Mouse (Mus musculus): ENCODE data around the gene Pde9a. TPM values are rescaled to one million over a fixed set of nuclear protein-coding genes. Genes with fewer than 3 reads are reported as not detected.

Gene Pde9a
- polyA plus RNA-seq, 1 experiment from 2014 or later: 32.5 TPM

DNA sequence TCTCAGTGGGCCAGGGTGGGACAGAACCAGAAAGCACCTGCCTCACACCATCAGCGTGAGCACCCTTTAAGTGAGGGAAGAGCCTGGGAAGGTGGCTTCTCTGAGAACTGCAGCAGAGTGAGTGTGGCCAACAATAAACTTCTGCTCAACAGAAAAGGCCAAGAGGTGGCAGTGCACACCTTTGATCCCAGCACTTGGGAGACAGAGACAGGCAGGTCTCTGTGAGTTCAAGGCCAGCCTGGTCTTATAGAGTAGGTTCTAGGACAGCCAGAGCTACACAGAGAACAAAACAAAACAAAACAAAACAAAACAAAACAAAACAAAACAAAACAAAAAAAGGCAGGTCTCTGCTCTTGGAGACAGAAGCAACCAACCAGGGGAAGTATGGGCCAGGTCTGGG, 36.4 kb downstream of the Pde9a start:
- Histone ChIP-seq H3K9ac (no peak overlapping the region), H3K4me1 (peaks cover 25% of the 10 kb centered on the region), H3K4me2 (replicated peaks) (no peak overlapping the region), H3K9me3 (no peaks in the 10 kb centered on the region), H3K27me3 (no peaks in the 10 kb centered on the region), H3K27ac (no peak overlapping the region), H3K36me3 (peaks cover 38% of the 10 kb centered on the region), H3K4me3 (no peak overlapping the region)
- ATAC-seq (ENCODE audit: low FRiP score, low read depth): no peak
- 85% methylated on average over 1 of the region's 1 CpGs for WGBS

DNA sequence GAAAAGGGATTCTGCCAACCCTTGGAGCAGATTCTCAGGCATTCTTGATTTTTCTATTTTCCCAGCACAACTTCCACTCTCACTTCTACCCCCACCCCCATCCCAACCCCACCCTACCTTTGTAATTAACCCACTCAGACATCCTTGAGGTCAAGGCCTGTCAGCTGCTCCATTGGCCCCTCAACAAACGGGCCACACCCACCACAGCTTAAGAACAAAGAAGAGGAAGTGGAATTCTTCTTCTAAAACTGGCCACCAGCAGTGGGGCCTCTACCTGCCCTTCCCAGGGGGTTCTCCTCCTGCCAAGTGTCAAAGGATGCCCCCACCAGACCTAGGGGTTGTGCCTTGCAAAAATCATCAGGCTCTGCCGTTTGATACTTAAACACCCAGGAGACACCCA, 37.0 kb downstream of the Pde9a start:
- Histone ChIP-seq H3K9ac (no peak overlapping the region), H3K4me3 (no peak overlapping the region), H3K4me2 (replicated peaks) (no peak overlapping the region), H3K4me1 (peaks cover 32% of the 10 kb centered on the region), H3K27me3 (no peaks in the 10 kb centered on the region), H3K36me3 (peaks cover 36% of the 10 kb centered on the region), H3K9me3 (no peaks in the 10 kb centered on the region), H3K27ac (no peak overlapping the region)
- no peak for ATAC-seq (ENCODE audit: low FRiP score, low read depth)
- 26% methylated on average over 2 of the region's 2 CpGs for WGBS

DNA sequence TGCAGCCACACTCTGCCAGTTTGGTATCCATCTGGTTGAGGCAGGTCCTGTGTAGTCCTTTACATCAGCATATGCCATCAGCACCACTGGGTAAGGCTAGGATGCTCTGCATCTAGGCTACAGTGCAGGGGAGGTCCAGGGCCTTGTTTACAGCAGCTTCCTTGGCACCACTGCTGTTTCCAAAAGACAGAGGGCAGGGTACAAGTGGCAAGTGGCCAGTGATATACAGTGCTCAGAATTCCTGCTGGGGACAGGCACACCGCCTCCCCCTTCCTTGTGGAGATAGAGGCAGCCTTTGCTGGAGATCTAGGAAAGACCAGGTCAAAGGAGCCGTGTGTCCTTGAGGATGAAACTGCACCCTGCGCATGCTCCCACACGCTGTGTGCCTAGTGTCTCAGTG, 38.3 kb downstream of the Pde9a start:
- H3K27ac ChIP-seq: no peak overlapping the region
- H3K4me1 ChIP-seq: peaks cover 32% of the 10 kb centered on the region
- H3K36me3 ChIP-seq: peaks cover 39% of the 10 kb centered on the region
- H3K9me3 ChIP-seq: peaks cover 2% of the 10 kb centered on the region
- ATAC-seq (ENCODE audit: low FRiP score, low read depth): no peak
- no peak overlapping the region for H3K4me2 ChIP-seq (replicated peaks)
- no peak overlapping the region for H3K4me3 ChIP-seq
- H3K9ac ChIP-seq: no peak overlapping the region
- no peaks in the 10 kb centered on the region for H3K27me3 ChIP-seq
- 86% methylated on average over 4 of the region's 4 CpGs for WGBS

- peaks cover 31% of the 10 kb centered on the region for H3K4me1 ChIP-seq
- H3K4me2 ChIP-seq (replicated peaks): no peak overlapping the region
- H3K9ac ChIP-seq: no peak overlapping the region
- 63% methylated on average over 8 of the region's 8 CpGs for WGBS
- ATAC-seq (ENCODE audit: low FRiP score, low read depth): no peak
- H3K9me3 ChIP-seq: peaks cover 5% of the 10 kb centered on the region
- H3K27ac ChIP-seq: no peak overlapping the region
- H3K4me3 ChIP-seq: no peak overlapping the region
- H3K36me3 ChIP-seq: peaks cover 43% of the 10 kb centered on the region
- no peaks in the 10 kb centered on the region for H3K27me3 ChIP-seq
These were observed 38.8 kb downstream of the Pde9a start for GRCm38 (mm10) chr17:31424798-31425197.

DNA sequence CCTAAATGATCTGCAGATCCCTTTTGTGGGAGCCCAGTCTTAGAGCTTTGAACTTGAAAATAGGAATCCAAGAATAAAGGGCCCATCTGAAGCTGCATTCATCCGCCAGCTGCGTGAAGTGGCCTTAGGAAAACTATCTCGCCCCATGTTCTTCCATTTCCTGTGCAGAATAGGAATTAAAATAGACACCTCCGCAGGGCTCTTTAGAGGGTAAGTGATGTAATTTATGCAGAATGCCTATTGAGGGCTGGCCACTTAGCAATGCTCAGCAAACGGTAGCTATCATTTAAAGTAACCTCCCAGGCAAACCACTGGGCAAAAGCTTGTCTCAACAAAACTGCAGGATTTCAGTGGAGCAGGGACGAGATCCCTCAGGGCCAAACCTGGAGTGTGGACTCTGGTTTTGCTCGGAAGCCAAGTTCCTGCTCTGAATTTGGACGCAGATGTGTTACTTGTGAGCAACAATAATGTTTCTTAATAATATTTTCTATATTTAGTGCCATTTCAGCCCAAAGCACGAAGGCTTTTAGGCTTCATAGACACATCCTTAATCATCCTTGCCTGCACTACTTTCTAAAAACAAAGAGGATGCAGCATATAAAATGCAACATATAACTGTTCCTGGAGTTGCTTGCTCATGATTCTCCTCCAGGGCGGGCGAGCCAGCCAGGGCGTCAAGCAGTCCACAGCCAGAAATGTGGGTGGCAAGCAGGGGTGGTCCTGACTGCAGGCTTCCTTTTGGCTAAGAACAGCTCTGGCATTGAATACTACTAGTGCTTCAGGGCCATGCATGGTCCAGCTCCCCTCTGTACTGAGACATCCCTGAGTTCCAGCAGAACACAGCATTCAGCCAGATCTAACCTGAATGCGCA, 40.1 kb downstream of the Pde9a start:
- Histone ChIP-seq H3K36me3 (peaks cover 52% of the 10 kb centered on the region), H3K4me3 (no peak overlapping the region), H3K4me1 (peaks cover 20% of the 10 kb centered on the region), H3K4me2 (replicated peaks) (no peak overlapping the region), H3K27ac (no peak overlapping the region), H3K9ac (no peak overlapping the region), H3K9me3 (peaks cover 5% of the 10 kb centered on the region), H3K27me3 (no peaks in the 10 kb centered on the region)
- ATAC-seq (ENCODE audit: low FRiP score, low read depth): no peak
- WGBS: 64% methylated on average over 13 of the region's 13 CpGs

- Histone ChIP-seq H3K4me2 (replicated peaks) (no peak overlapping the region), H3K27me3 (no peaks in the 10 kb centered on the region), H3K9ac (no peak overlapping the region), H3K4me1 (peaks cover 44% of the 10 kb centered on the region), H3K4me3 (no peak overlapping the region), H3K9me3 (peaks cover 5% of the 10 kb centered on the region), H3K36me3 (peaks cover 30% of the 10 kb centered on the region), H3K27ac (no peak overlapping the region)
- ATAC-seq (ENCODE audit: low FRiP score, low read depth): no peak
- WGBS: 95% methylated on average over 2 of the region's 2 CpGs
These were observed 43.4 kb downstream of the Pde9a start for GRCm38 (mm10) chr17:31429402-31429801.

DNA sequence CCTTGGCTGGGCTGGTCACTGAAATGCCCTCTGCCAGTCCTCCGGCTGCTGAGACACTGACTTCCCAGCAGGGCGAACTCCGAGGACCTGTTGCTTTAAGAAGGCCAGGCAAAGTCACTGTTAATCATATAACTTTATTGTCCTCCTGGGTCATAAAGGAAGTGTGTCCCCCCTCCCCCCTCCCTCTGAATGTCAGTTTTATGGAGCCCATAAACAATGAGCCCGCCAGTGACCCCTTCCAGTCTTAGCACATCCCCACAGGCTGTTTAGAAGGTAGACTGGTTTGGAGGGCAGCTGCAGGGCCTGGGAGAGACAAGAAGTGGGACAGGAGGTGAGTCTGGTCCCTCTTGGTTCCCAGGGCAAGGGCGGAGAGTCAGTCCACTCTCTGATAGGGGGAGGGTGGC, 46.9 kb downstream of the Pde9a start:
- H3K4me2 ChIP-seq (replicated peaks): peak overlapping the region; percentile 57
- peak overlapping the region; percentile 43; the same call in 1 of the 2 replicates for H3K9ac ChIP-seq
- ATAC-seq (ENCODE audit: low FRiP score, low read depth): peak; percentile 55; the same call in 1 of the 2 replicates

DNA sequence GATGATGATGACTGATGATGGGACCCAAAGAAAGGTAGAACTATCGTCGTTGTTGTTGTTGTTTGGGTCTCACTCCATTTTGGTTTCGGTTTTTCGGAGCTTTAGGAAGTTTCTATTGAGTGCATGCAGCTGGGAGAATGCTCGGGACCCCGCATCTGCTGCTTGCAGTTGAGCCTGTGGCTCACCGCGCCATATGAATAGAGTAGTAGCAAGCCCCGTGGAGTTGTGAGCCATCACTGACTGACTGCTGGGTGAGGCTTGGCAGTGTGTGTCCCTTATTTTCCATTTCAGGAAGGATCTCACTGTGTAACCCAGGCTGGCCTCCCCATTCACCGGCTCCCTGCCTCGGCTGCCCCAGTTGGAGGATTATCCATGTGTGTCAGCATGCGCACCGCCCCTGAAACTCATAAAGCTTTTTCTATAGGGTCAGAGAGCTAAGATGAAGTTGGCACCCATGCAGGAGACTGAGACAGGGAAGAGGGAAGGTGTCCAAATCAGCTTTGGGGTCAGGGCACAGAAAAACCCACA, 47.5 kb downstream of the Pde9a start:
- Histone ChIP-seq H3K4me3 (peak overlapping the region; percentile 21), H3K9me3 (peaks cover 5% of the 10 kb centered on the region), H3K27ac (no peak overlapping the region; the same call in 1 of the 2 replicates), H3K4me1 (peaks cover 36% of the 10 kb centered on the region), H3K9ac (no peak overlapping the region), H3K36me3 (peaks cover 20% of the 10 kb centered on the region), H3K27me3 (no peaks in the 10 kb centered on the region), H3K4me2 (replicated peaks) (peak overlapping the region; percentile 57)
- 16% methylated on average over 13 of the region's 13 CpGs for WGBS
- no peak for ATAC-seq (ENCODE audit: low FRiP score, low read depth)

More for the DNA sequence above, 46.9 kb downstream of the Pde9a start:
- Histone ChIP-seq H3K4me1 (peaks cover 37% of the 10 kb centered on the region), H3K9me3 (peaks cover 5% of the 10 kb centered on the region), H3K36me3 (peaks cover 21% of the 10 kb centered on the region), H3K4me3 (peak overlapping the region; percentile 21), H3K27me3 (no peaks in the 10 kb centered on the region), H3K27ac (no peak overlapping the region)
- 8% methylated on average over 5 of the region's 5 CpGs for whole genome bisulfite sequencing

DNA sequence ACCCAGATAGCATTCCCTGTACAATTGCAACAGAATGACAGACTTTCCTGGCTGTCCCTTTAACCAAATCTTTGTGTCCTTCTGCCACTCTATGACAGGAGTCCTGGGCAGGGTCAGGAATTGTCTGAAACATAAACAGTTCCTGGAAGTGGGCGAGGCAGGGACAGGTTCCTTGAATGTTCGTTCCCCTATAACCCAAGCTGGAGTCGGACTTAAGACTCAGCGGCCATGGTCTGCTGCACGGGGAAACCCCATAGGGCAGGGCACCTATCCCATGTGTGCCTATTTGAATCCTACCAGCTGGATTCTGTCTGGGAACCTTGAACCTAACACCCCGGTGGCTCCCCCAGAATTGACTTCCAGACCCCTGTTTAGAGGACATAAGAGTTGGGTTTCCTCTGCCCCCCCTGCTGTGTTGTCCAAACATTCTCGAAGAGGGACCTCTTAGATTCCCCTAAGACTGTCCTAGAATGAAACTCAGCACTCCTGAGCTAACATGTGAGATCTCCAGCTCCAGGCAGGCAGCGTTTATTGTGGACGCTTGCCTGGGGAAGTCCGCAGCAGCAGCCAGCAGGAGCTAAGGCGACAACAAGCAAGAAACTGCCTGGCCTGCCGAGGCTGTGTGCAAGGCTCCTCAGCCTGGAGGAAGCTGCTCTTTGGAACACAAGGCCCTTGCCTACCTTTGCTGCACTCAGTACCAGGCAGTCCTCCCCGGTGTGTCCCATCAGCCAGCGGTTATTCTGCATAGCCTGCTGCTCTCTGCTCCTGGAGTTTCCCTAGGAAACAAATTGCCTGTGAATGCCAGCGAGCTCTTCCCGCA, 48.2 kb downstream of the Pde9a start:
- Histone ChIP-seq H3K27me3 (no peaks in the 10 kb centered on the region), H3K36me3 (peaks cover 15% of the 10 kb centered on the region), H3K27ac (peak overlapping the region; percentile 56; the same call in 1 of the 2 replicates), H3K9ac (peak overlapping the region; percentile 53), H3K4me3 (0 out of 2 replicates have a peak overlapping the region, but pooled peaks have one; percentile 21), H3K4me1 (peaks cover 36% of the 10 kb centered on the region), H3K4me2 (replicated peaks) (peak overlapping the region; percentile 57), H3K9me3 (peaks cover 5% of the 10 kb centered on the region)
- ATAC-seq (ENCODE audit: low FRiP score, low read depth): no peak
- WGBS: 12% methylated on average over 16 of the region's 16 CpGs

GRCm38 (mm10) chr17:31434825-31435325, 48.9 kb downstream of the Pde9a start:
- no peaks in the 10 kb centered on the region for H3K27me3 ChIP-seq
- H3K36me3 ChIP-seq: peaks cover 8% of the 10 kb centered on the region
- peak overlapping the region; percentile 56; the same call in 1 of the 2 replicates for H3K27ac ChIP-seq
- 7% methylated on average over 8 of the region's 8 CpGs for WGBS
- H3K4me2 ChIP-seq (replicated peaks): peak overlapping the region; percentile 57
- no peaks in the 10 kb centered on the region for H3K9me3 ChIP-seq
- peak overlapping the region; percentile 53 for H3K9ac ChIP-seq
- peaks cover 36% of the 10 kb centered on the region for H3K4me1 ChIP-seq
- no peak overlapping the region for H3K4me3 ChIP-seq
- no peak for ATAC-seq (ENCODE audit: low FRiP score, low read depth)

GRCm38 (mm10) chr17:31435934-31436813, 50.2 kb downstream of the Pde9a start:
- H3K4me2 ChIP-seq (replicated peaks): no peak overlapping the region
- no peaks in the 10 kb centered on the region for H3K9me3 ChIP-seq
- no peak for ATAC-seq (ENCODE audit: low FRiP score, low read depth)
- H3K4me1 ChIP-seq: peaks cover 36% of the 10 kb centered on the region
- WGBS: 72% methylated on average over 13 of the region's 13 CpGs
- H3K27me3 ChIP-seq: no peaks in the 10 kb centered on the region
- H3K9ac ChIP-seq: no peak overlapping the region
- no peak overlapping the region for H3K4me3 ChIP-seq
- peaks cover 3% of the 10 kb centered on the region; the same call in 1 of the 2 replicates for H3K36me3 ChIP-seq
- H3K27ac ChIP-seq: no peak overlapping the region

Data from limb, embryonic 13.5 days (tissue).